Mouse (Mus musculus): Measurements from ENCODE around the gene D11Wsu47e. TPM values are rescaled to one million over a fixed set of nuclear protein-coding genes. Genes with fewer than 3 reads are reported as not detected.
A peak's percentile ranks its signal among the peaks of the same experiment; 100 is the strongest.

The D11Wsu47e gene
- total RNA-seq, 2 experiments from 2014 or later: 6.4 to 28.3 TPM

- no peak for ATAC-seq (replicated peaks; ENCODE audit: poor library complexity, severe bottlenecking)
Measured at GRCm38 (mm10) chr11:113664279-113664678, 19.9 kb upstream of the D11Wsu47e start.

DNA sequence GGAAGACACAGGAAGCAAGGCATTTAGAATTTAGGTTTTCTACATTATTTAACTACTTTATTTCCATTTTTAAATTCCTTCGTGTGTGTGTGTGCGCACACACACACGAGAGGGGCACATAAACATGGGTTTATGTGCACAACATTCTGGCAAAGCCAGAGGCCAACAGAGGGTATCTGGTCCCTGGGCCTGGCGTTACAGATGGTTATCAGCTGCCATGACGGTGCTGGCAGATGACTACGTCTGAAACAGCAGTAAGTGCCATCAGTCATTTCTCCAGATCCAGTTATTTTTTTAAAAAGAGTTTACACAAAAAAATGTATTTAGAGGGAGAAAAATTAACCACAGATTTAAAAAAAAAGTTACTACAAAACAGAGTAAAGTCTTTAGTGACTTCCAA is 18.0 kb upstream of the D11Wsu47e start:
- no peak for ATAC-seq (replicated peaks; ENCODE audit: poor library complexity, severe bottlenecking)

DNA sequence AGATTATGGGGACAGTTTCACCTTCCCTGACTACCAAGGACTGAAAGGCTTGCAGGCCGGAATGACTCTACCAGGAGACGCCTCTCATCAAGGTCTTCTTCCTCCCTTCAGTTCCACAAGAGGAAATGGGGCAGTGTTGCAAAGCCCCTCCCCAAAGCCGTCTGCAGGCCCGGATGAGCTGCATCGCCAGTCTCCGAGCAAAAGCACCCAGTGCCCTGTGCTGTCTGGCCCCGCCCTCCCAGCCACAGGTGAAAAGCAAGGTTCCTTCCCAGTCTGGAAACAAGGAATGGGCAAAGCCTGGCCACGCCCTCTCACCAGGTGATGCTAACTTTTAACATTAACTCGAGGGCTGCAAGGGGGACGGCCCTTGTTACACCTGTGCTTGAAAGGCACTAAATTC is 17.6 kb upstream of the D11Wsu47e start:
- ATAC-seq (replicated peaks; ENCODE audit: poor library complexity, severe bottlenecking): peak; percentile 74

- ATAC-seq (replicated peaks; ENCODE audit: poor library complexity, severe bottlenecking): no peak
Measured at GRCm38 (mm10) chr11:113667122-113667521, 17.1 kb upstream of the D11Wsu47e start.

DNA sequence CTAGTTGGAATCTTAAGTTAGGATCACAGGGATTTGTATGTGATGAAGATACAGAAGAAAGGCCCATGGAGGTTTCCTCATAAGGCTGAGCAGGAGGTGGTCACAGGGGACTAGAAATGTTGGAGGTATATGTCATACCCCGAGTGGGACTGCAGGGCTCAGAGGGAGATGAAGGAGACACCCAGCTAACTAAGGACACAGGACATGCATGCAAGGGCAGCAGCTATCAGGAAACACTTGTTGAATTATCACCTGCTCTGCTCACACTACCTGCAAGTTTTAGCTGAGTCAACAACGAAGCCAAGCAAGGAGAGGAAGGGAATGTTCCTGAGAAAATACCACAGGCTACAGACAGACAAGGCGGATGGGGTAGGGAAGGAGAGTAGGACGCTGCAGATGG is 16.5 kb upstream of the D11Wsu47e start:
- no peak for ATAC-seq (replicated peaks; ENCODE audit: poor library complexity, severe bottlenecking)

GRCm38 (mm10) chr11:113668857-113669256 is 15.4 kb upstream of the D11Wsu47e start:
- ATAC-seq (replicated peaks; ENCODE audit: poor library complexity, severe bottlenecking): no peak

- ATAC-seq (replicated peaks; ENCODE audit: poor library complexity, severe bottlenecking): no peak
Measured at GRCm38 (mm10) chr11:113669711-113670110, 14.5 kb upstream of the D11Wsu47e start.

DNA sequence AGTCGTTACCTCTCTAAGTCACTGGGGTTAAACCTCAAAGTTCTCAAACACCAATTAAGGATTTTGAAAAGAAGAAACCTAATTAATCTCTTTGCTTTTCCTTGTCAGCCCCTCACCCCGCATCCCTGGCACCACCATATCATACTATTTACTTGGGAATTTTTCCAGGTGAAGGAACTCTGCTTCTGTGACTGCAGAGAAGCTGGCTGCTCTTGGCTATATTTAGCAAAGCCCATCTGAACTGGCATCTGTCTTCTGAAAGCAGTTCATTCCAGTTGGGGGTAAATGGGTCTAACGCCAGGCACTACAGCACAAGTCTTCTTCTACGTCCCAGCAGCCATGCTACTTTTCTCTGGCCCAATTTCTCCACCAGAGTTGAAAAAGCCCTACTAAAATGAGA is 10.6 kb upstream of the D11Wsu47e start:
- ATAC-seq (replicated peaks; ENCODE audit: poor library complexity, severe bottlenecking): no peak

DNA sequence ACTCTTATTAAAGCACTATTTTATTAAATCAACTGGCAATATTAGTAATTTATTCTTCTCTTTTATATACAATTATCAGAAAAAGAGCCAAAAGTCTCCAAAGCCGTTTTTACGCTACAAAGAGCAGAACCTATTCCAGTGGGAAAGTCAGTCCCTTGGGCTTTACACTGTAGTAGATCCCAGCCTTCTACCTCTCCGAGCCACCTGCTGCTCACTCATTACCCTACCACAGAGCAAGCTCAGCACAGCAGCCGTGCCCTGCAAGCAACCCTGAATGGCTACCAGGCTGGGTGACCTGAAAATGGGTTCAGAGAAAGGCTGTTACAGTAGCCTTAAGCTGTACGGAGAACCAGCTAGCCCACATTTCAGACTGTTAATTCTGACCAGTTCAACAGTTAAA is 9.6 kb upstream of the D11Wsu47e start:
- no peak for ATAC-seq (replicated peaks; ENCODE audit: poor library complexity, severe bottlenecking)

DNA sequence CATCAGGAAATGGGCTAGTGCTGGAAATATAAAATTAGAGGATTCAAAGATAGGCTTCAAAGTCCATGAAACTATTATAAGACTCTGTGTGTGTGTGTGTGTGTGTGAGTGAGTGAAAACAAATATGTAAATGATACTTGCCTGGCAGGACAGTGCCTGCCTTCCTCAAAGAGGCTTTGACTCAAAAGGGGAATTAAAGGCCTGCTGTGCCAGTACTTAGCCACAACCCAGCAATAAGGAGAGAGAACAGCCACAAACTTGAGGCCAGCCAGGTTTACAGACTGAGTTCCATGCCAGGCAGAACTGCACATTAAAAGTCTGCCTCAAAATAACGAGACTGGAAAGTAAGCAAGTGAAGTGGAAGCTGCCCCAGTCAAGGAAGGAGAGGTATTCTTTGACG is 7.4 kb upstream of the D11Wsu47e start:
- no peak for ATAC-seq (replicated peaks; ENCODE audit: poor library complexity, severe bottlenecking)

DNA sequence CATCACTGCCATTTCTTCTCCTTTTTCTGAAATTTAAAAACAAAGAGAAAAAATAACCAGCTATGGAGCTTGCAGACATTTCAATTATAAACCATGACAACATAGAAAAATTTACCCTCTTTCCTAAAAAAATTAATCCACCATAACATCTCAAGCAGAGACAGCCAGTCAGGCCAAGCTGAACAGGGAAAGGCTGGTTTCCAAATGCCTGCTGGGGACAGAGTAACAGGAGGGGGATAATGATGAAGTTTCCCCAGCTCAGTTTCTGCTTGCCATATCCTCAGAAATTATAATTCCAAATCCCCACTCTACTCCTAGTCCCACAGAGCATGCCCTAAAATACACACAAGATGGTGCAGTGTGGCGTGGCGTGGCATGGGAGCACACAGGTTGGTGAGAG is 6.8 kb upstream of the D11Wsu47e start:
- ATAC-seq (replicated peaks; ENCODE audit: poor library complexity, severe bottlenecking): no peak

- ATAC-seq (replicated peaks; ENCODE audit: poor library complexity, severe bottlenecking): peak; percentile 38
Measured at GRCm38 (mm10) chr11:113678373-113678772, 5.8 kb upstream of the D11Wsu47e start.

DNA sequence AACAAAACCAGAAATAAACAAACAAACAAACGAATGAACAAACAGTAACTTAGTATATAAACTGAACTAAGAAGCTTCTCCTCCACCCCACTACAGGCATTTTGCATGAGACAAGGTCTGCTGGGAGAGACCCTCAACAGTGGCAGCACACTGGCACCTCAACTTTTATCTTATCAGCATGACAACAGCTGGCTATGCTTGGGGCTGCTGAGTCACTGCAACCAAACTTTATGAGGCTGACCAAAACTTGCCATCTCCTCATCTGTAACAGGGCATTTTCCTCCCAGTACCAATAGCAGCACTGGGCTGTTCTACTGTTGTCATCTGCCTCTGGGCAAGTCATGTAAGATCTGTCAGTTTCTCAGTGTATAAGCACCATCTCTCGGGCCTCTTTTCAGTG is 3.3 kb upstream of the D11Wsu47e start:
- no peak for ATAC-seq (replicated peaks; ENCODE audit: poor library complexity, severe bottlenecking)

DNA sequence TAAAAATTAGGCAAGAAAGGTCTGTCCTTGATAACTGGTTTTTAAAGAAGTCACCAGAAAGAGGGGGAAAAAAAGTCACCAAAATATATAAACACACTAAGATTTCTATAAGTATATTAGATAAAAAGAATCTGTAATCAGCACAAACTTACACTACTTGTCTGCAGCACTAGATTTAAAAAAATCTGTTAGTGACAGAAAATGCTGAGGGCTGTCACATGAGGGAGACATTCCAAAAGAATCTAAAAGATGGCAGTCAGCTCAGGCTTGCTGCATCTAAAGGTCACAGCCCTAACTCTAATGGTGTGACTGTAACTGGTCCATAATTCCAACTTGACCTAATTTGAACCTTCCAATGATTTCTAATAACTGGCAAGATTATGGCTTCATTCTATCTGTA is 2.2 kb upstream of the D11Wsu47e start:
- no peak for ATAC-seq (replicated peaks; ENCODE audit: poor library complexity, severe bottlenecking)

DNA sequence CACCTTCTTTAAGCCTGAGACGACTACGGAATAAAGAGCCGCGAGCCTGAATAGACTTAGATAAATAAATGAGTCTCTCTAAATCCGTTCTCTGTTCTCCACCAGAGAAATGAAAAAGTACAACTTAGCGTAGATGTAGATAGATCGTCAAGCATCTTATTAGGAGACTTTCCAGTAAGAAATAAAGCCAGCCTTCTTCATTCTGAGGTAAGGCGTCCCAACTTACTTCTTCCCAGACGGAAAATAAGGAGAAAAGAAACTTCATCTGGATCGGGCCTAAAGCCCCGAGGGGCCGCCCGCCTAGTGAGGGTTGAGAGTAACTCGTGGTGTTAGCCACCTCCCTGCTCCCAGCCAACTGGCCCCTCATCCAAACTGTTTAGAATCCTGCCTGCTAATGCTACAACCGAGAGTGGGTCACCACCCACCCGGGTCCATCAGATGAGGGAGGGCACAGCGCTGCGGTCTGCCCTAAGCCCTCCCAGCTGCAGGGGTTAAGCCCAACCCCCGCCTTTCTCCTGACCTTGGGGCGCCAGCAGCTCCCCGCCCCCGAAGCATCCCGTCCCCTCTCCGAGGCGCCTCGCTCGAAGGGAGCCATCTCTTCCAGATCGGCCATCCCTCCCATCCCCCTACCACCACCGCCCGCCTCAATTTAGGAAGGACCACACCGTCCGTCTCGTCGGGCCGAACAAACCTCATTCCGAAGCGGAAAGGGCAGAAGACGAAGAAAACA is 1.1 kb upstream of the D11Wsu47e start:
- ATAC-seq (replicated peaks; ENCODE audit: poor library complexity, severe bottlenecking): peak; percentile 58

DNA sequence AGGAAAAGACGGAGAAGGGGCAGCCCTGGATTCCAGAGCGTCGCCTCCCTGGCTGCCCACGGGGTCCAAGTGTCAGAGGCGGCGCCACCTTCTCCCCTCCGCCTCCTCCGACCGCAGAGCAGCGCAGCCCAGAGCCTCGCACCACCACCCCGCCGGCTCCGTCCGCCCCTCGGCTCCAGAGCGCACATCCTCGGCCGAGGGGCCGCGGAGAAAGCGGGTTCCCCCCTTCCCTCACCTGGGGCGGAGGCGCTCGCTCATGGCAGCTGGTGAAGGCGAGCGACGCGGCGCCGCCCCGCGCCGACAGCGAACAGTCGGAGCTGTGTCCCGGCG is 620 bp upstream of the D11Wsu47e start:
- peak; percentile 26 for ATAC-seq (replicated peaks; ENCODE audit: poor library complexity, severe bottlenecking)

- ATAC-seq (replicated peaks; ENCODE audit: poor library complexity, severe bottlenecking): no peak
Measured at GRCm38 (mm10) chr11:113684707-113685426, 655 bp downstream of the D11Wsu47e start.

GRCm38 (mm10) chr11:113687031-113687430 is 2.8 kb downstream of the D11Wsu47e start:
- no peak for ATAC-seq (replicated peaks; ENCODE audit: poor library complexity, severe bottlenecking)

- no peak for ATAC-seq (replicated peaks; ENCODE audit: poor library complexity, severe bottlenecking)
Measured at GRCm38 (mm10) chr11:113690506-113690905, 6.3 kb downstream of the D11Wsu47e start.

- no peak for ATAC-seq (replicated peaks; ENCODE audit: poor library complexity, severe bottlenecking)
Measured at GRCm38 (mm10) chr11:113691318-113691717, 7.1 kb downstream of the D11Wsu47e start.

- no peak; the same call in 1 of the 2 replicates for ATAC-seq (replicated peaks; ENCODE audit: poor library complexity, severe bottlenecking)
Measured at GRCm38 (mm10) chr11:113691851-113692250, 7.6 kb downstream of the D11Wsu47e start.

DNA sequence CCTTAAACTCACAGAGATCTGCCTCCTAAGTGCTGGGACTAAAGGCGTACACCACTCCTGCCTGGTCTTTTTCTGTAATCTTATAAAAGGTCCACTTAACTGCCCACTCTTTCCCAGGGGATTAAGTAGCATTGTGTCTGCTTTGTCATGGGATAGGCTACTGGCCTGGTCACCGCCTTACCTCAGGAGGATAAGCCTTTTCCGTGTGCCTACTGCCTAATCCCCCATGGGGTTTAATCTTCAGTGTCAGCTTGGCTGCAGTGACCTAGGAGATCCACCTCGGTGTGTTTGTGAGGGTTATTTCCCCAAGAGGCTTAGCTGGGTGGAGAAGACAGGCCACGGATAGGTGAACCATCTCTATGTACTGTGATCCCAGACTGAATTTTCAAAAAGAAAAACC is 13.4 kb downstream of the D11Wsu47e start:
- ATAC-seq (replicated peaks; ENCODE audit: poor library complexity, severe bottlenecking): no peak

Measured in granulocyte monocyte progenitor cell, adult 5-6 weeks (primary cell).